Mouse (Mus musculus) brain, embryonic 14.5 days (tissue): Measurements from ENCODE around the gene Rpap3.

Experiments
- CTCF ChIP-seq: fragments of 200-500 bp; IDR thresholded peaks from 2 replicates; pipeline ENCODE4 v1.5.1; 2012; ENCODE audit warnings: inconsistent platforms, mild to moderate bottlenecking, moderate library complexity, borderline replicate concordance; ENCODE audit not compliant: insufficient read depth, insufficient read length; ENCODE audit errors: extremely low read depth
- POLR2A ChIP-seq: fragments of 200-500 bp; IDR thresholded peaks from 2 replicates; pipeline ENCODE4 v1.6.1; 2012; ENCODE audit warnings: mild to moderate bottlenecking, inconsistent platforms, borderline replicate concordance; ENCODE audit not compliant: poor library complexity, insufficient read depth, insufficient read length, severe bottlenecking; ENCODE audit errors: extremely low read depth

DNA sequence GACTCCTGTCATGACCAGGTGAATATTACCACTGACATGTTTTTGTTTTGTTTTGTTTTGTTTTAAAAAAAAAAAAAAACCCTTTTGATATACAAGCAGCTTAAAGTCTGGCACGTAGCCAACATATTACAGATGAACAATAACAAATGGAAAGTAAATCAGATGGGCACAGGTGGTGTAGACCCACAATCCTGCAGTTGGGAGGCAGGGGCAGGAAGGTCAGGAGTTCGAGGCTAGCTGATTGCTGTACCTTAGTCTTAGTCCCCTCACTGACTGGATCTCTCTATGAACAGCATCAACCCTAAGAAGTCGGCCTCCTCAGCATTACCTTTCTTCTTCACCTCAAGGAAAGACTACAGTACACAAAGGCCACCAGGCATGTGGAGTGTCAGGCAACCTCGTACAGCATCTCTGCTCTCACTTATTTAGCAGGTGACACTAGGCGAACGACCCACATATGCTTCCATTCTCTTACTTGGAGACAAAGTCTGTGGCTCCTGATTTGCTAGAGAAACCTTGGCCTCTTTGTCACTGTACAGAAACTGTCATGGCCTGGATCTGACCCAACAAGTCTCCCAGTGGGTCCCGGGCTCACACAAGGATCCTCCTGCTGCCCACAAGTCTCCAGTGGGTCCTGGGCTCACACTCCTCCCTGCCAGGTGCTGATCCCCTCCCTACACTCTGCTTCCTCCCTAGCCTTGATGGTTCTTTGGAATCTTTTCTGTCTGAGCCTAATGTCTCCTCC, 32.2 kb downstream of the Rpap3 start:
- no peak for TF ChIP-seq CTCF
- no peak for TF ChIP-seq POLR2A
